Mouse (Mus musculus): Measurements from ENCODE around the gene Majin.

DNA sequence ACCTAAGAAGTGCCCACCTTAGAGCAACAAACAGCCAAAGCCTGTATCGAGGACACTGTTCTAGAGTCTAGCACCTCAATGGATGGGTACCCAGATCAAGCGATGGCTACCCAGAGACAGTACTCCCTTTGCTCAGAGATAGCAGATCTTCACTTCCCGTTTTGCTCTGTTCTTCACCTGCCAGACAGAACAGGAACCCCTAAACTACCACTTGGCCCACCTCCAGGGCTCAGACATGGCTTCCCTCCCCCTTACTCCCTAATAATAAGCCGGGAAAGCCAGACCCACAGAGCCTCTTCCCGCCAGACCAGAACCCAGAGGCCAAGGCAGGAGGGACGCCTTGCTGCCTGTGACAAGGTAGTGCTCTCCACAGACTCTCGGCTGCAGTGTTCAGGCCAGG lies 52.7 kb downstream of the Majin start:
- TF ChIP-seq EP300 (optimal IDR thresholded peaks at IDR 0.05) (no peak), CTCF (IDR thresholded peaks at IDR 0.05; ENCODE audit: low read depth) (no peak)

All from stomach, postnatal 0 days (tissue).